Mouse (Mus musculus) right cerebral cortex, postnatal 4 days (tissue): ENCODE data around the gene P2ry2.

ENCODE experiments used
- DNase-seq: peaks from one replicate; pipeline ENCODE4 v3.0.0-alpha.2; 2022

Gene P2ry2

DNA sequence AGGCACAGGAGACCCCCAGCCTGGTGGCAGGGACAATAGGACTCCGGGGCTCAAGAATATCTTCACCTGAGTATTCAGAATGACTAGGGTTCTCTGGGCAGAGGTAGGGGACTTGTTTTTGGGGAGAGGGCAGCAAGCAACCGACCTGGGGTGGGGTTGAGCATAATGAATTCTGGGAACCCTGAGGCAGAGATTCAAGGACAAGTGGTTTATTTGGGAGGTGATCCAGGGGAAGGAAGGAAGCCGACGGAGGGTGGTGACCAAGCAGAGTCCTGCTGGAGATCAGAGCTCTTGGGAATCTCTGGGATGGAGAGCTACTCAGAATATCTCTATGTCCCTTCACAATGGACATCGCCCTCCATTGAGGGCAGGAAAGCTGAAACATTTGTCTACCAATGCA, 34.5 kb downstream of the P2ry2 start:
- DNase-seq: no peak

DNA sequence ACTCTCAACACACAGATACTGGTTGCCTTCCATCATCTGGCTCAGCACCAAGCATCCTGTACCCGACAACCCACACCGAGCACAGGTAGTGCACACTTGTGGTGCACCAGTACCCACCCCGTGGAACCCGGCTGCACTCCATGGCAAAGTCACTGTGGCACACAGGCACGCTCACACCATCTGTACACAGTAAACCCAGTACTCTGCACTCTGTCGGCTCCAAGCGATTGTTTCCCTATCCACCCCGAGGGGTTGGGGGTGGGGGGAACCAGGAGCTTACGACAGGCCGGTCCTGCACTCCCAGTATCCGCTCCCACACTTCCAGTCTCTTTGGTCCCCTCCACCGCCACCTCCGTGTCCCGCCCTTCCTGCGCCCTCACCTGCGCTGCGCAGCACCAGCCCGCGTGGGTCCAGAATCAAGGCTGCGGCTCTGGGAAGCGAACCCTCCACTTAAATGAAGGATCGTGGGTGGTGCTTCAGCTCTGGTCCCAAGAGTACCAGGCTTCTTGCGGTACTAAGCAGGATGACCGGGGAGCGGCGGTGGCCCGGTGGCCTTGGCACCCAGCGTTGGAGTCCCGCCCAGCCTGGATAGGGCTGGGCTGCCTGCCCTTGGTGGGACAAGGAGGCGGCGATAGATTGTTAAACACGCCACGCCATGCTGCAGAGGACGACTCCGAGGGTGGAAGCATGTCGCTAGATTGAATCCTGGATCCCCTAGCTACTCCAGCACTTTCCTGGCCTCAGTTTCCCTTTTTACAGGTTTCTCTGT, 38.3 kb downstream of the P2ry2 start, which contains the start of gene P2ry6:
P2ry6 (minus strand) TSS at position 515 of the 769 bp plus-strand sequence.
- peak; percentile 42 for DNase-seq

DNA sequence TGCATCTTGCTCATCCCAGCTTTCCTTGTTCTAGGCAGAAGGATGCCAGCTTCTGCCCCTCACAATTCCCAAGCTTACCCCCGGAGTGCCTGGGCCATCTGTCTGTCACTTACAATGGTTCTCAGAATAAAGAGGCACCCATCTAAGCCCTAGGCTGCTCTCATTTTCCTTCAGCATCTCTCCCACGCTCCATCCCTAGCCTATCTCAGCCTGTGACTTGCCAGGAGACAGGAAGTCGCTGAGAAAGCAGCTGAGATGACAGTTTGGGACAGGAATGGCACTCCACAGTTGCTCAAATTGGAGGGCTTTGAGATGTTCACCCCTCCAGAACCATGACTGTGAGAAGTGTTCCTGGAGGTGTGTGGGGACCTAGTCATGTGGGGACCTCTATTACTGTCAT, 39.8 kb downstream of the P2ry2 start:
- DNase-seq: no peak

DNA sequence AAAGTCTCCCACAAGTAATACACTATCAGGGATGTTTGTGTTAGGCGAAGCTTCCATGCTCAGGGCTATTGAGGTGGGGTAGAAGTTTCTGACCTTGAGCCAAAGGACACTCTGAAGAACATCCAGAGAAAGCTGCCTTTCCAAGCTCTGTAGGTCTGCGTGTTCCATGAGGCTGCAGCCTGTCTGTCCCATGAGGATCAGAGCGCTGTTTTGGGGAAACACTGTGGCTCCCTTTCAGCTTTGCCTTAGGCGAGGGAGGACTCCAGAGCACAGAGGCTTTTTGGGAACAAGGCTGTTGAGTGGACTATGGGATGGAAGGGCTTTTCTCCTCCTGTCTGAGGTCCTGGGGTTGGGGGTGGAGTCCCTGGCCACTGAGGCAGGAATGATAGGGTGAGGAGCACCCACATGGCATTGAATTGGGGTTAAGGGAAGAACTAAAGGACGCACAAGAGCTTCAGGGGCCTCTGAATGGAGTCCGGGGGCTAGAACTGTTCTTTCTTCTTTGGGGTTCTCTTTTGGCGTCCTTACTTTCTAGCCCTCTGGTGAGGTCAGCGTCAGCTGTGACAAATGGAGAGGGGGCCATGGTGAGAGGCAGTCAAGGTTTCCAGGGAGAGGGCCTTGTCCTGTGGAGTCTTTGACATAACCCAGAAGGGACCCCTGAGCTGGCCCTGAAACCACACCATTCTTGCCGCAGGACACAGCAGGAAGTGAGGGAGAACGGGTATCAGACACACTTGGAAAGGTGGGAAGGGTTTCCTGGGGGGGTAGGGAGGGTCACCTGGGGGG, 43.6 kb downstream of the P2ry2 start:
- DNase-seq: no peak

DNA sequence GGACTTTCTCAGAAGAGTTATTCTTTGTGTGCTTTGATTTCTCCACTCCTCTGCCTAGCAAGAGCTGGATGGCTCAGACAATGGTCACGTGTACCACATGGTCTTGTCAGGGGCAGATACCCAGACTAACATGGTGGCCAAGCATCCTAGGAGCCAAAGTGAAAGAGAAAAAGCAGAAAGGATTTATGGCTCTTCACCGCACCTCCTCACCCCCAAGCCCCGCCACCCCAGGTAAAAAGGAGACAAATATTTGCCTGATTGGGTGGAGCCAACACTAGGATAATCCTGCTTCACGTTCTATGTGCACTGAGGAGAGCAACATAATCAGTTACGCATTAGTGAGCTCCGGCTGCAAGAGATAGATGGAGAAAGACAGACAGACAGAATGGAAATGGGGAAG, 44.3 kb downstream of the P2ry2 start:
- DNase-seq: no peak

DNA sequence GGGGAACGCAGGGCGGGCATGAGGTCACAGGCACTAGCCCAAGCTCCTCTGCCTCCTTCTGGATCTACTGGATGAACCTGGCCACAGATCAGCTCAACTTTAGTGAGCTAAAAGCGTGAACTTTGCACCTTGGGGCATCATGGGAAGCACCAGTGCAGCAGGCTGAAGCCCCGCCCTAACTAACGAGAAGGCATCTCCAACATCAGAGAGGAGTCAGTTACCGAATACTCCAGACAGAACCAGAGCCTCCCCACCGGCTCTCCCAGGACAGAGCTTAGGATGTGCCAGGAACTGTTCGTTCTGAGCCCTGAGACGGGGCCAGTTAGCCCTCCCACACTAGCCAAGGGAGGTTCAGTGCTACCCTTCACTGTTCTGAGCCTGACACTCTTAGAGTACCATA, 44.8 kb downstream of the P2ry2 start:
- no peak for DNase-seq

DNA sequence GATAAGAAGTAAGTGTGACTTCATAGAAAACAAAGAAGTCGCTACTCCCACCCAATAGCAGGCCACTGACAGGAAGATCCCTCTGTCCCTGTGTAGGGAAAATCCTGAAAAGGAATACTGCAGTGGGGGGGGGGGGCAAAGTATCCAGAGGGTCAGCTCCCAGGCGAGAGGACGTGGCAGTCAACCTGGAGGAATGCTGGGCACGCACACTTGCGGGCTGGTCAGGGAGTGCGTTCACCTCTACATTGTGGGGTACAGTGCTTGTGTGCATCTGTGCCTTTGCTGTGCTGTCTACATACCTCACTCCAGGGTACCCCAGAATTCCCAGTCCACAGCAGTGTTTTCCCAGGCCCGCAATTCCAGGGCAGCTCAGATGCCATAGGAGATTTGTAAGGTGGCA, 46.7 kb downstream of the P2ry2 start:
- no peak for DNase-seq

DNA sequence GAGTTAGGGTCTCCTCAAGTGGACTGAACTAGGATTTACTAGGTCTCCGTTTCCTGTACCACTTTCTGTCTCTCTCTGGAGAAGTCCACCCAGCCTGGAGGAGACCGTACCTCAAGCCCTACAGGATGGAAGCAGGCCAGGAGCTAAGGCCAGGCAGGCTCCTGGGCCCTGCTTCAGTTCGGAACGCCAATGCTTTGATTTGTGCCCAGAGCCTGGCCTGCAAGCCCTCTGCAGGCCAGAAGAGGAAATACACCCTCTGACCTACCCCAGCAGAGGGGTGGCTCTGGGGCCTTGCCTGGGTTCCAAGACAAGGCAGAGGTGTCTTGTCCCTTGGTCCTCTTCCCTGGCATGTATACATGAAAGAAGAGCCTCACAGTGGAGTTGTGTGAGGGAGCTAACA, 47.6 kb downstream of the P2ry2 start:
- no peak for DNase-seq

DNA sequence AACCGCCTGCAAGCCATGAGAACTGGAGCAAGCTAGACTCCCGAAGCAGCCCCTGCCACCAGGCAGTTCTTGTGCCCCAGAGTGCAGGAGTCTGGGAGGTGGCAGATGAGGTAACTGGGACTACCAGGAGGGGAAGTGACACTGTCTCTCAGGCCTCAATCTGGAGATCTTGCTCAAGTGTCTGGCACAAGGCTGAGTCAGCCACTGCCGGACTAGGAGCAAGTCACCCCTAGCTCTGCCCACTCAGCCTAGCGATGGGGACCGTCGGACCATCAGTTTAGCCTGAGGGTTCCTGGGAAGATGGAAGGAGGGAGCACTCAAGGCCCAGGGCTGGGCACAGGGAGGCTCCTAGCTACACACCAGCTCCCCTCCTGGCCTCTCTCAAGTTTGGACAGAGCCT, 48.4 kb downstream of the P2ry2 start:
- no peak for DNase-seq

DNA sequence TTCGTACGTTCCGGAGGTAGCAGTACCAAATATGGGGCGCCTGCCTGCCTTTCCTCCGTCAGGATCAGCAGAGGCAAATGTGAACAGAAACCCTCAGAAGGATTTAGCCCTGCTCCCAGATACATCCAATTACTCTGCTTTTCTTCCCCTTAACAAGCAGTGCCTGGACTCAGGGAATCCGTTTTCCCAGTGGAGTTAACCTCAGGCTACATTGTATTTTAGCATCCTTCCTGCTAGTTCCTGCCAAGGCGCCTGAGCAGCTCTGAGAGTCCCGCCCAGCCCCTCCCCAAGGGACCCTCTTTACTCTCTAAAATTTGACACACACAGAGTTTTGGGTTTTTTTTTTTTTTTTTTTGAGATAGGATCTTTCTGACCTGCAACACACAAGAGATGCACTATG, 49.3 kb downstream of the P2ry2 start:
- no peak for DNase-seq

DNA sequence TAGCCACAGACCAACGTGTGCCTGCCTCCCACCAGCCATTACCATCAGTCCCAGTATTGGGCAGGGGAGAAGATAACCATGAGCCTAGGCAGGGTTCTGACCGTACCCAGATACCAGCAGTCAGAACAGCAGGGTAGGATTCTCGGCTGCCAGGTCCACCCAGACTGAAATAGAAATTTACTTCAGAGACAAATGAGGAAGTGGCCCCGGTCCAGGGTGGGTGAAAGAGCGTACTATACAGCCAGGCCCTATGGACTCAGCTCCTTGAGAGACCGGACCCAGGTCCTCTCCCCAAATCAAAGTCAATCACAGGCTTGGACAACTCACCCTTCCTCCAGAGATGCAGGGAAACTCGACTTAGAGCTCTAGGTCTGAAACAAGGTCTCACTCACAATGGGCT, 51.5 kb downstream of the P2ry2 start:
- DNase-seq: no peak

DNA sequence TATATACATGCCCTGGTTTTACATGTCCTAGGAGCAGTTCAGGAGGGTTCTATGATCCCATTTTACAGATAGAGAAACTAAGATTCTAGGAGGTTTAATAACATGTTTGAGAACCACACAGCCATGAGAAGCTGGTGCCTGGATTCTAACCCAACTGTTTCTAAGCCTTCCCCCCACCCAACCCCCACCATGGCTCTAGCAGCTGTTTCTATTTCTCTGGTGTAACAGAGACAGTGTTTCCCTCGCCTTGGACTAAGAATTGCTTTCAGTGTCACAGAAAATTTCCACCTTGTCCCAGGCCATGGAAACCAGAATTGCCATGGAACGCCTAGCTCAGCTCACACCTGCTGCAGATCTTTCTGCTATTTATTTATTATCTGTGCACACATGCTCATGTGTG, 52.2 kb downstream of the P2ry2 start:
- DNase-seq: no peak

DNA sequence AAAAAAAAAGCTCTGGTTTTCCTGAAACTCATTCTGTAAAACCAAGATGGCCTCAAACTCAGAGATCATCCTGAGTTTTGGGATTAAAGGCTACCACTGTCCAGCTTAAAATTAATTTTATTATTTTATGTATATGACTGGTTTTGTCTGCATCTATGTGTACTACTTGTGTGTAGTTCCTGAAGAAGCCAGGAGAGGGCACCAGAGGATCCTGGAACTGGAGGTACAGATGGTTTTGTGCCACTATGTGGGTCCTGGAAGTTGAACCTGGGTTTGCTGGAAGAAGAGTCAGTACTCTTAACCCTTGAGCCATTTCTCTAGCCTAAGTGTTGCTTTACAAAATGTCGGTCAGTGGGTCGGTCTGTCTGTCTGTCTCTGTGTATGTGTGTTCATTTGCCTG, 54.2 kb downstream of the P2ry2 start:
- DNase-seq: peak; percentile 31

DNA sequence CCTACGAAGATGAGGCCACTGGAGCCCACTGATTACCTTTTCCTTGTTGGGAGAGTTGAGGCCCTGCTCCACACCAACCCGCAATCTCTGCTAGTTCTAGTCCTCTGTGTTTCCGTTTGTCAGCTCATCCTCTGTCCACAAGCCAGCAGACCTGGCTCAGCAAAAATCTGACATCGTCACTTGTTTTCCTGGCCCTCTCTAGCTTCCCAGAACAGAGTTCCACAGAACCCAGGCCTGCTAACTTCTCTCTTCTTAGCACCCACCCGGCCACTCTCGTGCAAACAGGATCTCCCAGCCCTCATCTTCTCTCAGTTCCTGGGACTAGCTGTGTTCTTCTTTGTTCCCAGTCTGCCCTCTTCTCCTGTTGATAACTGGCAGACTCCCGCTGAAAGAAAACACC, 60.0 kb downstream of the P2ry2 start:
- DNase-seq: no peak

DNA sequence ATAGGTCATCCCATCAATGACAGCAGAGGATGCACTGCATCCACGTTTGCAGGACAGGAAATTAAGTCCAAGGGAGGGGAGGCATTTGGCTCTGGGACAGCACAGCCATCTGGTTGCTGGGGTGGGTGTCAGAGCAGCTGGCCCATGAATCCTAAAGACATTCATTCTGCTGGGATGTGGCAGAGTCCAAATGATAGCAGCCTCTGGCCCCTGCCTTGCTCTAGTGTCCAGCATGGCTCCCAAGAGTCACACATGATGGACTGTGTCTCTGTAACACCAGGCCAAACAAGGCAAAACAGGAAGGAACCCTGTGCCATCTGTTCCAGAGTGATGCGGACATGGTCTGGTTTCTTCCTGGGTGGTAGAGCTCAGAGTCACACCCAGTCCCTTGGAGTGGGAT, 60.8 kb downstream of the P2ry2 start:
- DNase-seq: no peak

DNA sequence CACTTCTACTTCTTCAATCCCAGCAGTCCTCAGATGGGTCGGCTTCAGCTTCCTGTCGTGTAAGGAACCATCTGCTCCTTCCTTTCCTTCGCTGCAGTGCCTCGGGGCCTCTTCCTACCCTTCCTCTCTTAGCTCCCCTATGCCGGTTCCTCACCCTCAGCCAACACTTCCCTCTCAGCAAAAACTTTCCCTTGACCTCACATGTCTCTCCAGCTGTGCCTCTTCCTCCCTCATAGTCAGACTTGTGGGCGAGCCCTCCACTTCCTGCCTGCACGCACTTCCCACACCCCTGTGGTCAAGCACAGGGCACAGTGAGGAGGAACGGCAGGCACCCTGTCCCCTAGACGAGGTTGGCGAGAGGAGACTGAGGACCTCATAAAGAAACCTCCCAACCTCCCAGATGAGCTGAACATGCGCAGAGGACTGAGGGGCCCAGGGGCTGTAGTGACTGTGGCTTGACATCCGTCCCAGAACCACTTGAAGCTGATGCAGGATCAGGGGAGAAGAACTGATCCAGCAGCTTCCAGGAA, 62.1 kb downstream of the P2ry2 start:
- DNase-seq: no peak

DNA sequence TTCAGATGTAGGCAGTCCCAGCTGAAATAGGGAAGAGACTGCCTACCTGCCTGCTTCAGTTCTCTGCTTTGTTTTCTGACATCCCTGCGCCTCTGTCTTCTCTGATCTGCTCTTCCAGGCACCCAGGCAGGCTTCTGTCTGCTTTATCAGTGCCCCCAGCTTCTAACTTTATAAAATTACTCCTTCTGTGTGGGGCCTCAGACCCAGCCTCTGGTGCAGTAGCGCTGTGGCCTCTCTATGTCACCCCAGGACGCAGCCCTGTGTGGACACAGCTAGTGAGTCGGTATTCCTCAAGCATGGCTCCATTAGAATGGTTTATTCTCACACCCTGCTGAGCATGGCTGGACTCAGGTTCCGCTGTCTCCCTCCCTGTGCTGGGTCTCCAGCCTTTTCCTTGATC, 62.6 kb downstream of the P2ry2 start:
- DNase-seq: no peak
